Mouse (Mus musculus): ENCODE results near the gene Csf3r. TPM values are rescaled to one million over a fixed set of nuclear protein-coding genes. Genes with fewer than 3 reads are reported as not detected.

Gene Csf3r
- total and polyA plus RNA-seq, 3 experiments: not detected

GRCm38 (mm10) chr4:126030705-126031104 is 6.4 kb downstream of the Csf3r start:
- Histone ChIP-seq H3K4me2 (ENCODE audit: insufficient read depth, low read depth, poor library complexity, severe bottlenecking) (no peak overlapping the region), H3K27ac (ENCODE audit: insufficient read depth, low read depth) (no peak overlapping the region), H3K27me3 (replicated peaks) (peaks cover 64% of the 10 kb centered on the region), H3K4me1 (ENCODE audit: control insufficient read depth in 1 of 2, insufficient read depth in 2 of 2) (no peaks in the 10 kb centered on the region), H3K9me3 (replicated peaks; ENCODE audit: low read length) (no peaks in the 10 kb centered on the region), H3K9ac (ENCODE audit: insufficient read depth, low read depth) (no peak overlapping the region), H3K4me3 (replicated peaks in 1 of 3; ENCODE audit: low read depth in 2 of 3, low read length in 2 of 3, poor library complexity in 1 of 3) (no peak overlapping the region), H3K79me2 (replicated peaks; ENCODE audit: control insufficient read depth, extremely low read depth, insufficient read depth, poor library complexity, severe bottlenecking) (no peaks in the 10 kb centered on the region), H3K36me3 (replicated peaks in 1 of 2; ENCODE audit: control insufficient read depth in 1 of 2, insufficient read depth in 1 of 2, low read length in 1 of 2) (no peaks in the 10 kb centered on the region)
- dilution Hi-C loops (cut with MboI; ENCODE audit: extremely low pct_ligation_motif_present, extremely low pct_unique_long_range_greater_than_20kb, low sequenced_read_pairs): no loop called here
- no peak for DNase-seq (ENCODE audit: extremely low read depth)
- in situ Hi-C loops (cut with MboI; ENCODE audit: low pct_ligation_motif_present, low pct_unique_long_range_greater_than_20kb, low sequenced_read_pairs): no loop called here
- TF ChIP-seq ZC3H11A (IDR thresholded peaks at IDR 0.05; ENCODE audit: low read depth, low read length): no peak
- TF ChIP-seq NRF1 (IDR thresholded peaks at IDR 0.05; ENCODE audit: low read depth, low read length): no peak
- TF ChIP-seq GABPA (IDR thresholded peaks at IDR 0.05; ENCODE audit: insufficient replicate concordance, low read depth, low read length): no peak
- TF ChIP-seq ELF1 (IDR thresholded peaks at IDR 0.05; ENCODE audit: low read depth, low read length): no peak
- TF ChIP-seq MXI1 (IDR thresholded peaks at IDR 0.05; ENCODE audit: low read depth, low read length): no peak
- no peak for TF ChIP-seq NELFE (IDR thresholded peaks at IDR 0.05; ENCODE audit: low read depth, low read length)
- no peak for TF ChIP-seq SMC3 (IDR thresholded peaks at IDR 0.05; ENCODE audit: low read depth, low read length)
- TF ChIP-seq ETS1 (conservative IDR thresholded peaks at IDR 0.05; ENCODE audit: low read depth, low read length): no peak
- no peak for TF ChIP-seq PAX5 (IDR thresholded peaks at IDR 0.05; ENCODE audit: low read length)
- no peak for TF ChIP-seq MYC (IDR thresholded peaks at IDR 0.05; ENCODE audit: low read depth, low read length)
- no peak for TF ChIP-seq ZMIZ1 (IDR thresholded peaks at IDR 0.05; ENCODE audit: low read depth, low read length)
- no peak for TF ChIP-seq ZKSCAN1 (IDR thresholded peaks at IDR 0.05; ENCODE audit: borderline replicate concordance, low read depth, low read length)
- no peak for TF ChIP-seq RAD21 (IDR thresholded peaks at IDR 0.05; ENCODE audit: low read depth, low read length)
- no peak for TF ChIP-seq POLR2A (IDR thresholded peaks at IDR 0.05; ENCODE audit: low read depth, low read length)
- no peak for TF ChIP-seq USF2 (conservative IDR thresholded peaks at IDR 0.05; ENCODE audit: low read depth, low read length)
- TF ChIP-seq ZNF384 (IDR thresholded peaks at IDR 0.05; ENCODE audit: low read depth, low read length): no peak
- no peak for TF ChIP-seq CHD1 (IDR thresholded peaks at IDR 0.05; ENCODE audit: low read depth, low read length)
- no peak for TF ChIP-seq BHLHE40 (IDR thresholded peaks at IDR 0.05; ENCODE audit: low read depth, low read length)

GRCm38 (mm10) chr4:126035413-126035812 is 11.1 kb downstream of the Csf3r start:
- H3K36me3 ChIP-seq (replicated peaks in 1 of 2; ENCODE audit: control insufficient read depth in 1 of 2, insufficient read depth in 1 of 2, low read length in 1 of 2): no peaks in the 10 kb centered on the region
- no peak overlapping the region for H3K9ac ChIP-seq (ENCODE audit: insufficient read depth, low read depth)
- dilution Hi-C loops (cut with MboI; ENCODE audit: extremely low pct_ligation_motif_present, extremely low pct_unique_long_range_greater_than_20kb, low sequenced_read_pairs): no loop called here

More at GRCm38 (mm10) chr4:126035413-126035812, 11.1 kb downstream of the Csf3r start:
- Histone ChIP-seq H3K27me3 (replicated peaks) (peaks cover 61% of the 10 kb centered on the region), H3K27ac (ENCODE audit: insufficient read depth, low read depth) (no peak overlapping the region), H3K4me2 (ENCODE audit: insufficient read depth, low read depth, poor library complexity, severe bottlenecking) (no peak overlapping the region), H3K9me3 (replicated peaks; ENCODE audit: low read length) (no peaks in the 10 kb centered on the region), H3K4me1 (ENCODE audit: control insufficient read depth in 1 of 2, insufficient read depth in 2 of 2) (no peaks in the 10 kb centered on the region), H3K79me2 (replicated peaks; ENCODE audit: control insufficient read depth, extremely low read depth, insufficient read depth, poor library complexity, severe bottlenecking) (no peaks in the 10 kb centered on the region), H3K4me3 (replicated peaks in 1 of 3; ENCODE audit: low read depth in 2 of 3, low read length in 2 of 3, poor library complexity in 1 of 3) (no peak overlapping the region)
- no peak for DNase-seq (ENCODE audit: extremely low read depth)
- in situ Hi-C loops (cut with MboI; ENCODE audit: low pct_ligation_motif_present, low pct_unique_long_range_greater_than_20kb, low sequenced_read_pairs): no loop called here
- TF ChIP-seq POLR2A (IDR thresholded peaks at IDR 0.05; ENCODE audit: low read depth, low read length) (no peak), ZC3H11A (IDR thresholded peaks at IDR 0.05; ENCODE audit: low read depth, low read length) (no peak), SIN3A (IDR thresholded peaks at IDR 0.05; ENCODE audit: low read length) (no peak), GABPA (IDR thresholded peaks at IDR 0.05; ENCODE audit: insufficient replicate concordance, low read depth, low read length) (no peak), NRF1 (IDR thresholded peaks at IDR 0.05; ENCODE audit: low read depth, low read length) (no peak), MAZ (IDR thresholded peaks at IDR 0.05; ENCODE audit: low read depth, low read length) (no peak), IRF4 (IDR thresholded peaks at IDR 0.05; ENCODE audit: low read depth, low read length) (no peak), RAD21 (IDR thresholded peaks at IDR 0.05; ENCODE audit: low read depth, low read length) (no peak), MAFK (IDR thresholded peaks at IDR 0.05; ENCODE audit: insufficient replicate concordance, low read length) (no peak)
